Mouse (Mus musculus) layer of hippocampus, adult 2 months (tissue): Measurements from ENCODE around the gene Lrrc2. TPM values are rescaled to one million over a fixed set of nuclear protein-coding genes. Genes with fewer than 3 reads are reported as not detected.

ENCODE experiments used
- DNase-seq, 2 experiments: peaks; one replicate each; pipeline ENCODE4 v3.0.0; 2022; ENCODE audit warnings: low spot score in 2 of 2
- H3K27ac ChIP-seq: fragments of 200-600 bp; 2 replicates; pipeline ENCODE4 v1.8.1; 2022
- H3K4me3 ChIP-seq: fragments of 200-600 bp; 2 replicates; pipeline ENCODE4 v1.8.1; 2022; ENCODE audit warnings: mild to moderate bottlenecking
- CTCF ChIP-seq: fragments of 200-600 bp; conservative IDR thresholded peaks from 2 replicates; pipeline ENCODE4 v1.8.1; 2022; ENCODE audit warnings: antibody characterized with exemption, mild to moderate bottlenecking, moderate library complexity
- total RNA-seq, 2 experiments: library from RNA; stranded (reverse); gene quantifications; 2 replicates each; pipeline ENCODE4 v1.2.3; 2021

Lrrc2 gene
- total RNA-seq, 2 experiments from 2014 or later: 1.5 to 3.5 TPM

- Histone ChIP-seq H3K27ac (peak overlapping the region; percentile 90), H3K4me3 (peak overlapping the region; percentile 76)
- no peak for DNase-seq
- TF ChIP-seq CTCF: no peak
These were observed 1.7 kb downstream of the Lrrc2 start for GRCm38 (mm10) chr9:110952931-110953549.

GRCm38 (mm10) chr9:110953550-110954461, 2.5 kb downstream of the Lrrc2 start:
- peak; percentile 59 to 71 for DNase-seq
- Histone ChIP-seq H3K27ac (peak overlapping the region; percentile 90), H3K4me3 (peak overlapping the region; percentile 76)
- peak; percentile 80 for TF ChIP-seq CTCF

- H3K4me3 ChIP-seq: no peak overlapping the region; the same call in 1 of the 2 replicates
- peak overlapping the region; percentile 90; the same call in 1 of the 2 replicates for H3K27ac ChIP-seq
- no peak for DNase-seq
- TF ChIP-seq CTCF: no peak
These were observed 3.5 kb downstream of the Lrrc2 start for GRCm38 (mm10) chr9:110954681-110955445.

- no peak for DNase-seq
- H3K4me3 ChIP-seq: no peak overlapping the region
- no peak overlapping the region for H3K27ac ChIP-seq
- TF ChIP-seq CTCF: no peak
These were observed 4.6 kb downstream of the Lrrc2 start for GRCm38 (mm10) chr9:110955962-110956361.

GRCm38 (mm10) chr9:110959669-110960068, 8.3 kb downstream of the Lrrc2 start:
- no peak for DNase-seq
- TF ChIP-seq CTCF: no peak
- Histone ChIP-seq H3K27ac (no peak overlapping the region), H3K4me3 (no peak overlapping the region)

- no peak for TF ChIP-seq CTCF
- no peak for DNase-seq
- Histone ChIP-seq H3K4me3 (no peak overlapping the region), H3K27ac (no peak overlapping the region)
These were observed 9.1 kb downstream of the Lrrc2 start for GRCm38 (mm10) chr9:110960230-110961149.

- DNase-seq: no peak
- Histone ChIP-seq H3K27ac (no peak overlapping the region), H3K4me3 (no peak overlapping the region)
- no peak for TF ChIP-seq CTCF
These were observed 10.0 kb downstream of the Lrrc2 start for GRCm38 (mm10) chr9:110961386-110961785.

GRCm38 (mm10) chr9:110963566-110964115, 12.3 kb downstream of the Lrrc2 start:
- TF ChIP-seq CTCF: no peak
- DNase-seq: no peak
- Histone ChIP-seq H3K4me3 (no peak overlapping the region), H3K27ac (no peak overlapping the region)

GRCm38 (mm10) chr9:110965062-110965909, 13.9 kb downstream of the Lrrc2 start:
- TF ChIP-seq CTCF: no peak
- no peak for DNase-seq
- no peak overlapping the region for H3K27ac ChIP-seq
- no peak overlapping the region for H3K4me3 ChIP-seq

- Histone ChIP-seq H3K4me3 (no peak overlapping the region), H3K27ac (no peak overlapping the region)
- DNase-seq: no peak
- TF ChIP-seq CTCF: no peak
These were observed 14.5 kb downstream of the Lrrc2 start for GRCm38 (mm10) chr9:110965910-110966231.

GRCm38 (mm10) chr9:110979411-110979810, 28.1 kb downstream of the Lrrc2 start:
- no peak for DNase-seq
- H3K27ac ChIP-seq: no peak overlapping the region
- H3K4me3 ChIP-seq: no peak overlapping the region
- no peak for TF ChIP-seq CTCF
